Mouse (Mus musculus) CD8-positive naive resting alpha-beta T cell, adult 57 days (primary cell): ENCODE results near the gene Slain2. TPM values are rescaled to one million over a fixed set of nuclear protein-coding genes. Genes with fewer than 3 reads are reported as not detected.

Experiments
- total RNA-seq: library from RNA; stranded (reverse); gene quantifications from one replicate; pipeline ENCODE4 v1.2.4, GENCODE M21; 2023

Slain2 gene
- total RNA-seq = 60.9 TPM

GRCm38 (mm10) chr5:72913648-72914557, at the start of gene Slain2:
Slain2 (plus strand) TSS chr5:72914304.

GRCm38 (mm10) chr5:72868091-72868875, 45.8 kb upstream of the Slain2 start, which contains the start of gene Tec:
Tec (minus strand) TSS chr5:72868483.

GRCm38 (mm10) chr5:72974602-72975001, 60.5 kb downstream of the Slain2 start, which contains the start of gene Gm10135:
Gm10135 (minus strand) TSS chr5:72974702.

GRCm38 (mm10) chr5:73006784-73007581, 92.9 kb downstream of the Slain2 start, which contains the start of gene Slc10a4:
Slc10a4 (plus strand) TSS chr5:73006883.

Other genes with a start within 250 kb of the Slain2 start
- gene Txk, start 161.5 kb upstream of the Slain2 start, total RNA-seq = 184 TPM
- 27.2 TPM for gene Tec, start 45.8 kb upstream of the Slain2 start, total RNA-seq
- gene Gm10135, start 60.4 kb downstream of the Slain2 start, total RNA-seq = not detected
- not detected for gene Slc10a4, start 92.6 kb downstream of the Slain2 start, total RNA-seq